Mouse (Mus musculus): ENCODE measurements around the gene St6galnac5.

DNA sequence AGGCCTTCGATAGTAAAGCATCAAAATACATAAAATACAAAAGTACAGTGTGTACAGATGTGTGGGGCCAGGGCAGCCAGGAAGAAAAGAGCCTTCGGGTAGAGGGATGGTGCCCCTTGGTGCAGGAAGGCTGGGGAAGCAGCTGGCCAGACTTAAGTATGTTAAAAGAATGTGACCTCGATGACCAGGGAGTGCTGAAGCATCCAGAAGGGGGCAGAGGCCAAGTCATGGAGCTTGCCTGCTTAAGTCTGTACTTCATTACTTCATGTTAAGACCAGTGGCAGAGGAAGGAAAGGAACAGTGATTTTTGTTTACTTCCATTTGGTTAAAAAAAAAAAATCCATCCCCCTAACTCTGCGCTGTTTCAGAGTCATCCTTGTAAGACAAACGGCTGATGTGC is 16.1 kb upstream of the St6galnac5 start:
- TF ChIP-seq POLR2A (IDR thresholded peaks at IDR 0.05; ENCODE audit: low read depth, low read length) (no peak), CTCF (IDR thresholded peaks at IDR 0.05; ENCODE audit: extremely low read depth, insufficient read depth, insufficient read length, insufficient replicate concordance) (no peak)

Data from spleen, adult 2 months (tissue).